Mouse (Mus musculus) heart, postnatal 0 days (tissue): ENCODE data around the gene Dcakd. TPM values are rescaled to one million over a fixed set of nuclear protein-coding genes. Genes with fewer than 3 reads are reported as not detected.

ENCODE experiments used
- ATAC-seq: fragments of 200-750 bp; cut with Nextera tagmentation; 2 replicates; pipeline ENCODE4 v1.8.0; 2017; ENCODE audit warnings: low read depth, moderate number of reproducible peaks, moderate library complexity; ENCODE audit not compliant: insufficient read depth
- DNase-seq: peaks from one replicate; pipeline ENCODE4 v3.0.0-alpha.2; 2016; ENCODE audit warnings: low spot score
- H3K27ac ChIP-seq: fragments of 300-500 bp; sonication (generic); 2 replicates; pipeline ENCODE4 v1.5.1; 2014; ENCODE audit warnings: low read depth, mild to moderate bottlenecking
- H3K27me3 ChIP-seq: fragments of 300-500 bp; sonication (generic); 2 replicates; pipeline ENCODE4 v1.6.1; 2014; ENCODE audit warnings: low read length, mixed read lengths; ENCODE audit not compliant: control insufficient read depth, insufficient read depth
- H3K36me3 ChIP-seq: fragments of 300-500 bp; sonication (generic); replicated peaks from 2 replicates; pipeline ENCODE4 v1.6.1; 2014; ENCODE audit warnings: low read length, mixed read lengths; ENCODE audit not compliant: control insufficient read depth, insufficient read depth
- H3K4me1 ChIP-seq: fragments of 300-500 bp; sonication (generic); 2 replicates; pipeline ENCODE4 v1.6.1; 2014; ENCODE audit warnings: antibody characterized with exemption; ENCODE audit not compliant: control insufficient read depth, insufficient read depth
- H3K4me2 ChIP-seq: fragments of 300-500 bp; sonication (generic); 2 replicates; pipeline ENCODE4 v1.6.1; 2014; ENCODE audit warnings: low read depth, mild to moderate bottlenecking, low read length, moderate library complexity
- H3K4me3 ChIP-seq: fragments of 300-500 bp; sonication (generic); 2 replicates; pipeline ENCODE4 v1.5.1; 2014; ENCODE audit warnings: low read depth, low read length
- H3K9ac ChIP-seq: fragments of 300-500 bp; sonication (generic); replicated peaks from 2 replicates; pipeline ENCODE4 v1.6.1; 2014; ENCODE audit warnings: low read depth, low read length, mixed read lengths
- H3K9me3 ChIP-seq: fragments of 300-500 bp; sonication (generic); replicated peaks from 2 replicates; pipeline ENCODE4 v1.6.1; 2016; ENCODE audit warnings: low read length; ENCODE audit not compliant: control insufficient read depth
- CTCF ChIP-seq: IDR thresholded peaks from 2 replicates; pipeline ENCODE4 v1.5.1; 2016; ENCODE audit warnings: antibody characterized with exemption, control low read depth, low read depth
- EP300 ChIP-seq: IDR thresholded peaks from 2 replicates; pipeline ENCODE4 v1.6.1; 2016; ENCODE audit warnings: antibody characterized with exemption, low read depth
- WGBS: fragments of 180-500 bp; shearing (Covaris S2); extraction: QIAGEN DNeasy Blood & Tissue Kit; methylation state at CpG from one replicate; pipeline ENCODE4 v1.1.7; 2014; 5-methylcytosine and 5-hydroxymethylcytosine counted together
- polyA plus RNA-seq: library from polyadenylated mRNA; unstranded; fragments of >200 nt; fragmentation: Nextera tagmentation; extraction: Ambion mirVana; gene quantifications from 2 replicates; pipeline ENCODE4 v1.2.1, GENCODE M21; 2015
- total RNA-seq: library from RNA; depleted of rRNA; stranded (reverse); fragments of >200 nt; gene quantifications from 2 replicates; pipeline ENCODE4 v1.2.3, GENCODE M21; 2014; ENCODE audit warnings: low replicate concordance

Dcakd gene
- total and polyA plus RNA-seq, 2 experiments from 2014 or later: 45.2 to 64.0 TPM

GRCm38 (mm10) chr11:103046286-103046685, 18.2 kb upstream of the Dcakd start:
- no peaks in the 10 kb centered on the region for H3K9me3 ChIP-seq
- no peak for DNase-seq

GRCm38 (mm10) chr11:103043982-103044381, 15.8 kb upstream of the Dcakd start:
- WGBS: 99% methylated on average over 3 of the region's 3 CpGs
- no peak for DNase-seq
- H3K4me2 ChIP-seq: no peak overlapping the region
- H3K36me3 ChIP-seq: peaks cover 52% of the 10 kb centered on the region
- H3K4me3 ChIP-seq: no peak overlapping the region
- H3K9ac ChIP-seq: no peak overlapping the region
- no peaks in the 10 kb centered on the region for H3K27me3 ChIP-seq
- H3K4me1 ChIP-seq: no peaks in the 10 kb centered on the region
- H3K9me3 ChIP-seq: no peaks in the 10 kb centered on the region
- ATAC-seq: no peak
- H3K27ac ChIP-seq: no peak overlapping the region
- TF ChIP-seq EP300 (no peak), CTCF (no peak)

More at GRCm38 (mm10) chr11:103046286-103046685, 18.2 kb upstream of the Dcakd start:
- no peak overlapping the region for H3K27ac ChIP-seq
- H3K36me3 ChIP-seq: peaks cover 60% of the 10 kb centered on the region
- 69% methylated on average over 8 of the region's 8 CpGs for WGBS
- no peaks in the 10 kb centered on the region for H3K27me3 ChIP-seq
- H3K4me1 ChIP-seq: peaks cover under 1% of the 10 kb centered on the region; the same call in 1 of the 2 replicates
- TF ChIP-seq CTCF: no peak
- no peak for TF ChIP-seq EP300
- no peak for ATAC-seq
- H3K4me3 ChIP-seq: no peak overlapping the region
- H3K9ac ChIP-seq: no peak overlapping the region
- H3K4me2 ChIP-seq: no peak overlapping the region

DNA sequence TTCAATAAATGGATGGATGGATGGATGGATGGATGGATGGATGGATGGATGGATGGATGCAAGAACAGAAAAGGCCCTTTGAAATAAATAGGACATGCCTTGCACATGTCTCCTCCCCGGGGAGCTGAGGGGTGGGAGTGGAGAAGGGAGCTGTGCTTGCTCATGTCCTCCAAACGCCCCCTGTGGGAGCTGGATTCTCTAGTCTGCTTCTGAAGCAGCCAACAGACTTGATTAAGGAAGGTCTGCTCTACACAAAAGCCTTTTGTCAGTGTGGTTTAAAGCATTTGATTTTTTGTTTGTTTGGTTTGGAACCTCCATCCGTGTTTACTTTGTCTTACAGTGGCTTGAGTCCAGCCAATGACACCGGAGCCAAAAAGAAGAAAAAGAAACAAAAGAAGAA, 14.7 kb upstream of the Dcakd start:
- Histone ChIP-seq H3K4me2 (no peak overlapping the region), H3K4me3 (no peak overlapping the region), H3K4me1 (no peaks in the 10 kb centered on the region), H3K36me3 (peaks cover 53% of the 10 kb centered on the region), H3K9me3 (no peaks in the 10 kb centered on the region), H3K27ac (no peak overlapping the region), H3K9ac (no peak overlapping the region), H3K27me3 (no peaks in the 10 kb centered on the region)
- TF ChIP-seq EP300 (no peak), CTCF (no peak)
- WGBS: 66% methylated on average over 4 of the region's 4 CpGs
- ATAC-seq (no peak), DNase-seq (no peak)

DNA sequence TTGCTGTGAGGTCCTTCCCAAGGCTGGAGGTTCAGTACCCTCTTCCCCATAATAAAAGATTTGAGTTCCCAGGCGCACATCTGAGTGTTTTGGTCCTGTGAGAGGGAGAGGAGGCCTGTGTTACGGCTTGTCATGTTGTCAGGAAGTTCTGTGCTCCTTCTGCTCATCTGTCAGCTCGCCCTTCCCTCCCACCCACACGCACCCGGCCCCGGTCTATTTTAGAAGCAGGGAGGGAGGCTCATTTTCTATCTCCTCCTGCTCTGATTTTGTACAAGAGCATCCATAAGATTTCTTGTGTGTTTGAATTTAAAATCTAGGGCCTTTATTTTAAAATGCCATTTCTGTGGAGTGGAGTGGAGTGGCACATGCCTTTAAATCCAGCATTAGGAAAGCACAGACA, 9.9 kb upstream of the Dcakd start:
- Histone ChIP-seq H3K4me1 (no peaks in the 10 kb centered on the region), H3K9me3 (no peaks in the 10 kb centered on the region), H3K27me3 (no peaks in the 10 kb centered on the region), H3K4me3 (no peak overlapping the region), H3K9ac (no peak overlapping the region), H3K27ac (no peak overlapping the region), H3K36me3 (peaks cover 22% of the 10 kb centered on the region), H3K4me2 (no peak overlapping the region)
- WGBS: 28% methylated on average over 6 of the region's 6 CpGs
- TF ChIP-seq EP300 (no peak), CTCF (no peak)
- no peak for DNase-seq
- no peak for ATAC-seq

- no peak for DNase-seq
- Histone ChIP-seq H3K27ac (no peak overlapping the region), H3K4me2 (no peak overlapping the region), H3K4me1 (no peaks in the 10 kb centered on the region), H3K9me3 (no peaks in the 10 kb centered on the region), H3K36me3 (peaks cover 21% of the 10 kb centered on the region; the same call in 1 of the 2 replicates), H3K27me3 (no peaks in the 10 kb centered on the region), H3K9ac (no peak overlapping the region), H3K4me3 (no peak overlapping the region)
- TF ChIP-seq EP300: no peak
- no peak for TF ChIP-seq CTCF
- ATAC-seq: no peak
- 78% methylated on average over 8 of the region's 8 CpGs for WGBS
Measured at GRCm38 (mm10) chr11:103036881-103037465, 8.8 kb upstream of the Dcakd start.

- no peak for TF ChIP-seq CTCF
- TF ChIP-seq EP300: no peak
- WGBS: 69% methylated on average over 6 of the region's 6 CpGs
- no peak overlapping the region for H3K9ac ChIP-seq
- no peak overlapping the region for H3K4me2 ChIP-seq
- H3K27me3 ChIP-seq: no peaks in the 10 kb centered on the region
- H3K27ac ChIP-seq: no peak overlapping the region
- H3K36me3 ChIP-seq: peaks cover 17% of the 10 kb centered on the region; the same call in 1 of the 2 replicates
- H3K9me3 ChIP-seq: no peaks in the 10 kb centered on the region
- no peak for DNase-seq
- ATAC-seq: no peak
- H3K4me3 ChIP-seq: no peak overlapping the region
- no peaks in the 10 kb centered on the region for H3K4me1 ChIP-seq
Measured at GRCm38 (mm10) chr11:103035007-103035406, 6.9 kb upstream of the Dcakd start.
